Mouse (Mus musculus) left cerebral cortex, postnatal 25 days (tissue): ENCODE measurements around the gene Gtf2h4. TPM values are rescaled to one million over a fixed set of nuclear protein-coding genes. Genes with fewer than 3 reads are reported as not detected.

ENCODE experiments used
- DNase-seq, 2 experiments: peaks; one replicate each; pipeline ENCODE4 v3.0.0; 2022; ENCODE audit warnings: low spot score in 2 of 2, mixed read lengths in 1 of 2
- intact Hi-C: fragments of 180-260 bp; cut with DNase I; formaldehyde crosslinking; loops from one replicate; pipeline ENCODE4 v1.15.1; 2025
- total RNA-seq, 2 experiments: library from RNA; stranded (reverse); gene quantifications; 2 replicates each; pipeline ENCODE4 v1.2.3; 2021

Gene Gtf2h4
- 10 to 100 TPM; 27.7 to 28.9 TPM for total RNA-seq

DNA sequence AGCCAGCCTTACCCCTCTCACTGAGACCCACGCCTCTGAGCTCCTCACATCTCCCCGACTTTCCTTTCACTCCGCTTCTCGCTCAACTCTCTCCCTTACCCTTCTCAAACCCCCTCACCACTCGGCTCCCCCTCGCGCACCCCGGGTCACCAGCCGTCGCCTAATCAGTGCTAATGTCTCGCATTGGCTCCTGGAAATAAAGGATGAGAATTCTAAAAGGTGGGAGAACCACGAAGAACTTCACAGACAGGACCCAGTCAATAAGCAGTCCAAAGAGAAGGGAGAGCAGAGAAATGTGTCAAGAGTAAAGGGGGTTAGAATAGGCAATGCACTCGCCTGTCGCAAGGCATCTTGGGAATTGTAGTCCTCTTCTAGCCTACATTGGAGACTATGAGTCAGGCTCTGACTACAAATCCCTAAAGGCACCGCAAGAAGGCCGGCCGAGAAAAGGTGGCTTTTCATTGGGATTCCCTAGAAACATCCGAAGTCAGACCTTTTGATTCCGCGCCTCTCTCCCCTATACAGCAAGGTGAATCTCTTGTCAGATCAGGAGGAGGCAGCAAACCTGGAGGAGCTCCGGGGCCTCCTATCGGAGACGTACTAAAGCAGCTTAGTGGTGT lies at the start of gene Gtf2h4:
Gene Gtf2h4, minus strand, starts transcription at position 324 of the 620 bp plus-strand sequence.
- peak; percentile 92 to 98 for DNase-seq
- intact Hi-C loops, result no loop called here

DNA sequence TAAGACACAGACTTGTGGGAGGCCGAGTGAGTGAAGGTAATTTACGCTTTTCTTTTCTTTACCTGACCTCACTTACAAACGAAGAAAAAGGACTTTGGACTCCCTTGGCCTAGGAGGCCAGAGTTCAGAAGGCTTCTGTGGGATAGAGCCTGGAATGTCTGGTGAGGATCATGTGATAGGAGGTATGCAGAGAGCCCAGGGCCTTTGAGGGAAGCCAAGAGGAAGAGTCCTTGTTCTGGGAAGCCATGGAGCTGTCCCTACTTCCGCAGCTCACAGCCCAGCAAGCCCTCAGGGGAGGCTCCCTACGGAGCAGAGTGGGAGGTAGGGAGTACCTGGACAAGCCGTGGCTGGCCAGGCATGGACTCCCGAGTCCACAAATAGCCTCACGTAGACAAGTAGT lies 48.1 kb upstream of the Gtf2h4 start:
- intact Hi-C loops, result no loop called here
- DNase-seq, result no peak

DNA sequence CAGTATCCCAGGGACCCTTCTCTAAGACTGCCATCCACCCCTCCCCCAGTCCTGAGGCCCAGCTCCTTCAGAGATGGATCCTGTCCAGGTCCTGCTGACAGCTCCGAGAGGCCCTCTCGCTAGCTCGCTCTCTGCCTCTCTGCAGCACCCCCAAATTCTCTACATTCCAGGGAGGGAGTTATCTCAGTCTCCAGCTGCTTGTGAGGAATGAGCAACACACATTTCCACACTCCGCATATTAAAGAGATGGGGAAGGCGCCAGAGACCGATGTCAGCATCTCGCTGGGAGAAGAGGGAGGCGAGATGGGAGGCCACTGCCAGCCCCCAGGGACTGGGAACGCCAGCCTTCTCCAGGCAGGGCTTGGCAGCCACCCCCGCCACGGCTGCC lies 46.8 kb upstream of the Gtf2h4 start:
- intact Hi-C loops, result no loop called here
- DNase-seq, result peak in 1 of 2 experiments; percentile 83

DNA sequence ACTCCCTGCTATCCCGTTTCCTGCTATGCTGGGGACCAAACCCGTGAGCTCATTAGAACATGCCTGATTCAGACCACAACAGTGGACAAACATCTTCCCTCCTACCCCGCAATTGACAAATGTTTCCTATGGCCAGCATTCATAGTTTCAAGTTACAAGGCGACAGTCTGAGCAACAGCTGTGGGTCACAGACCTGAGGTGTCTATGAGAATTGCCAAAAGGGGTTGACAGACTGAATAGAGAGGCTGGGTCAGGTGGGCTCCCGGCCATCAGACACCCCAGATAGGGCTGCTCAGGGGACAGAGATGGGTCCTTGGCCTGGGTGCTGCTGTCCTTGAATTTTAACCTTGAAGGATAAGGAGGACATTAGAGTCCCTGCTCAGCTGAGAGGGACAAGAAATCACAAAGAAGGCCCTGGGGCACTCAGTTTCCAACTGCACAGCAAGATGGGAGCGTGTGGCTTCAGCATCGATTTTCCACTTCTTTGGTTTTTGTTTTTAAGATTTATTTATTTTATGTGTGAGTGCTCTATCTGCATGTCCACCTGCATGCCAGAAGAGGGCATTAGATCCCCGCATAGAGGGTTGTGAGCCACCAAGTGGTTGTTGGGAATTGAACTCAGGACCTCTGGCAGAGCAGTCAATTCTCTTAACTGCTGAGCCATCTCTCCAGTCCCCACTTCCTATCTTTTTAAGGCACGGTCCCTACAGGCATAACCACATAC lies 46.2 kb upstream of the Gtf2h4 start:
- intact Hi-C loops, result no loop called here
- no peak for DNase-seq

DNA sequence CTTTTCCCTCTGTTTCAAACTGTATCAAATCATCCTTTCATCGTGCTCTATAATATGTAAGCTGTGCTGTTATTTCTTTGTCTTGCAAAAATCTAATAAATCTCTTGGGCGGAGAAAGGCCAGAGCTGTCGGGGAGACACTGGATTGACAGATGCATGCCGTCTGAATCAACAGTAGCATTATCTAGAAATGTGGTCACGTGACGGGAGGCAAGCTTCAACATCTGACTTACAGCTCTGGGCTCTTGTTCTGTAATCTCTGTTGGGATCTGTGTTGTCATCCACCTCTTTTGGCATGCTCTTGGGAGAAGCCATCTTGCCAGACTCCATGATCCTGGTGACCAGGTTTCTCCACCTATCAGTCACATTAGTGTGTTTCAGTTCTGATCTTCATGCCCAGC lies 43.5 kb upstream of the Gtf2h4 start:
- DNase-seq, result no peak
- intact Hi-C loops, result no loop called here

DNA sequence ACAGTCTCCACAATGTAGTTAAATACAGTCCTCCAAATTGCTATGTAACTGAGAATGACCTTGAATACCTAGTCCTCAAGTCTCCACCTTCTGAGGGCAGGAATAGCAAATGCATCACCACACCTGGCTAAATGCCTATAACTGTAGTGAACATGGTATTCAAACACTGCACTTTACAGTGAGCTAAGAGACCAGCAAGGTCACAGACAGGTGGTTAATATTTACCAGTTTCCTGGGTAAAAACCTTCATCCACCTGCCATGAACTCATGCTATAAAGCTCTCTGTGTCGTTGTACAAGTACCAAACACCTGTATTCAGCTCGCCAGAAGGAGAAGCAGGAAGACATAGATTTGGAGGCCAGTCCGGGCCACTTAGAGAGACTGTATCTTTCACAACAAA lies 42.6 kb upstream of the Gtf2h4 start:
- no peak for DNase-seq
- intact Hi-C loops, result no loop called here

DNA sequence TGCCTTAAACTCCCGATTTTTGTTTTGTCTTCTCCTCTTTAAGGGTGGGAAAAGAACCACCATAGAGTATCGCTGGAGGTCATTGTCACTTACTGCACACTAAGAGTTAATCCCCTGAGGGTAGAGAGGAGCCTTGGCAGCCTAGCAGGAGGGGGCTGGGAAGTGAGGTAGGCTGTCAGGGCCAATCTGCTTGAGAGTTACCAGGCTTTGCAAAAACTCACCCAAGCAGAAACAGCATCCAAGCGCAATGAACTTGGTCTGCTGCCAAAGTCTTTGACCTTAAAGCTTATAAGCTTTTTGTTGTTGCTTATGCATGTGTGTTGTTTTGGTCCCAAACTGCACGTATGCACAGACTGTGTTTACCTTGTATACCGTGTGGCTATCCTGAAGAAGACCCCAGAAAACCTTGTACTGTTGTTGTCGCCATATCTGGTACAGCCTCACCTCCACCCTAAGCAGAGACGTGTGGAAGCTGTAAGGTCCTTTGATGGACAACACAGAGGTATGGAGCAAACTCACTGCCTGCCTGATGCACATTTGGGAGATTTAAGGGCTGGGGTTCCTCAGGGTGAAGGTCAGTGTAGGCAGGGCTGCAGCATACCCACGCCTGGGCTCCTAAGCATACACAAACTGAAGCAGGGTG lies 37.3 kb upstream of the Gtf2h4 start:
- DNase-seq, result no peak
- intact Hi-C loops, result no loop called here

DNA sequence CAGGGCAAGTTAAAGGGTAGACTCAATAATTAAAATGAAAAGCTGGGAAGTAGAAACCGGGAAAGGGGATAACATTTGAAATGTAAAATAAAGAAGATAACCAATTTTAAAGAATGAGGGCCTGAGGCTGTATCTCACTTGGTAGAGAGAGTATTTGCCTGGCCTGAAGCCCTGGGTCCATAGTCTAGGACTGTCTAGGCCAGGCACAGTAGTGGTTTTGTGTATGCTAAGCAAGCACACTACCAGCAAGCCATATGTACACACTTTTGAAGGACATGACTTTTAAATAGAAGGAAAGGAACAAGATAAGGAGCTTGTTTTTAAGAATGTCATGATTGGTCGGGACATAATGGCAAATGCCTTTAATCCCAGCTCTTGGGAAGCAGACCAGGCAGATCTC lies 35.1 kb upstream of the Gtf2h4 start:
- DNase-seq, result no peak
- intact Hi-C loops, result no loop called here

DNA sequence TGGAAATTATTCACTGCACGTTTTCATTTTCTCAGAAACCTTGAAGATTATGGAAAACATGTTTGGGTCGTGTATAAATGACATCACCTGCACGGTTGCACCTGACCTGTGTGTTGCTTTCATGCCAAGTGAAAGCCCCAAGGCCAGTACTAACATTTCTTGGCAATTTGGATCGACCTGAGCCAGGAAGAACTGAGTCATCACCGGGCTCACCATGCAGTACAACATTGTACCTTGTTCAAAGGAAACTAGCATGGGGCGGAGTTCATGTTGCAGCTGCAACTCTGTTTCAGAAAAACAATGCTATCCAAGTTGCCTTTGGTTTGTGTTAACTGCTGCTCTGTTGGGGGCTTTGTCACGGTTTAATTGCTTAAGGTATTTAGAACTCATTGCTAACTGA lies 34.4 kb upstream of the Gtf2h4 start:
- no peak for DNase-seq
- intact Hi-C loops, result no loop called here

DNA sequence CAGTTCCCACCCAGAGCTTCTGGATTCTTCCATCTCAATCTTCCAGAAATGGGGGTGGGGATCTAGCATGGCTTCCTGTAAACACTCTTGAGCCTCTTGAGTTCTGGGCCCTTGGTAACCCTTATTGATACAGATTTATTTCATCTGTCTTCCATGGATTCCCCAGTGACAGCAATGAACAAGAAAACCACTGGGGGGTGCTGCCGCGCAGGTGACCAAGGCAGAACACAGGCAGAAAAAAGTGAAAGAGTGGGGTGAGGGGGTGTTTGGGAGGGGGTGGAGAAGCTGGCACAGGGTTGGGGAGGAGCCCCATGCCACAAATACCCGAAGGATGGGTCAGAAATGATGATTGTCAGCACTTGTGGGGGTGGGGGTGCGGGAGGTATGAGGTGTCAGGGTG lies 32.3 kb upstream of the Gtf2h4 start:
- intact Hi-C loops, result no loop called here
- no peak for DNase-seq

DNA sequence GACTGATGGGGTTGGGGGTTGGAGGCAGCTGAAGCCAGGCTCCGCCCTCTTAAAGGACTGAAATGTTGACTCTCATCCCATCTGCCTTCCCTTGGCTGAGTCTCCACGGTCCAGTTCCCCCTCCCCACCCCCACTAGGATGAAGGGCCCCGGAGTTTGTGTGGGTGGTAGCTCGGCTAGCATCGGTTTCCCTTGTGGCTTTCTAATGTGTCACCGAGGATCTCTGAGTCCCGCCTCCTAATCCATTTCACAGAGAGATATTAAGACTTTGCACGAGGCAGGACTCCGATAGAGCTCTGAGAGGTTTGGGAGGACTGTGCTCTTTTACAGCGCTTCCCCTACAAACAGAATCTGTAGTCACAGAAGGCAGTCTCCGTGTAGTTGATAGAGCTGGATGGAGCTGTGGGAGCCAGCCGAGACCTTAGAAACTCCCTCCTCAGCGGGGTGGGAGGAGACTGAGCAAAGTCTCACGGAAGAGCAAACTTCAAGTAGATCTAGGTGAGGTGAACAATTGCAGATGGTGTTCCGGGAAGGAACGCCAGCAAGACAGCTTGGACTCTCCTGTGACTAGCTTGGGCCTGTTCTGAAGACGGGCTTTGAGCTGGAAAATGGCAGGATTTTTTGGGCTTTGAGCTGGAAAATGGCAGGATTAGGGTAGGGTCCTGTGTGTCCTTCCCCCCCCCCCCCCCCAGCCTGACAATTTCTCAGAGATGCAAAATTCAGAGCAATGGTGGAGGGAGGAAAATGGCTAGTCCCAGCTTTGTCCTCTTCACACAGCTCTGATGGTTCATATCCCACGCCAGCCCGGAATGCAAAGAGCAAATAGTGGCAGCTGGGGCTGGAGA lies 31.3 kb upstream of the Gtf2h4 start, which contains the start of gene Ddr1:
Gene Ddr1, minus strand, starts transcription at position 1 of the 844 bp plus-strand sequence.
- intact Hi-C loops, result no loop called here
- peak in 1 of 2 experiments; percentile 70 for DNase-seq

DNA sequence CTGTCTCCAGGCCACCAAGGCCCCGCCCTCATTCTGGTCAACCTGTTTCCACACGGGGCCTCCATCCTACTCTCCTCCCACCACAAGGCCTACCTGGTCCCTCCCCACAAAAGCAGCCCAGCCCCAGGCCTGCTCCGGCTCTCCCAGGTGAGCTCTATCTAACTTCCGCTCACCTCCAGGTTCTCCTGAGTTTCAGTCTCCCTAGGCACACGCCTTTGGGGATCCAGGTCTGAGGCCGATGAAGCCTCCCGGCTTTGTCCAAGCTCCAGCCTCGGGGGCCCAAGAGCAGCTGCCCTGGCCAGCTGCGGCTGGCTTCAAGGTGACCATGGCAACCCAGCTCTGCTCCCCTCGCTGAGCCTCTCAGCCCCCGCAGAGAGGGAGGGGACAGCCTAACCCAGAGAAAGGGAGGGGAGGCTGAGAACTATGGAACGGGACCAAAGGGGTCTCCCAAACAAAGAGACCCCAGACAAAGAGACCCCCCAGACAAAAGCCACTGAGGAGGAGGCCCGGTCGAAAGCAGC lies 30.3 kb upstream of the Gtf2h4 start:
- DNase-seq, result no peak
- intact Hi-C loops, result no loop called here

DNA sequence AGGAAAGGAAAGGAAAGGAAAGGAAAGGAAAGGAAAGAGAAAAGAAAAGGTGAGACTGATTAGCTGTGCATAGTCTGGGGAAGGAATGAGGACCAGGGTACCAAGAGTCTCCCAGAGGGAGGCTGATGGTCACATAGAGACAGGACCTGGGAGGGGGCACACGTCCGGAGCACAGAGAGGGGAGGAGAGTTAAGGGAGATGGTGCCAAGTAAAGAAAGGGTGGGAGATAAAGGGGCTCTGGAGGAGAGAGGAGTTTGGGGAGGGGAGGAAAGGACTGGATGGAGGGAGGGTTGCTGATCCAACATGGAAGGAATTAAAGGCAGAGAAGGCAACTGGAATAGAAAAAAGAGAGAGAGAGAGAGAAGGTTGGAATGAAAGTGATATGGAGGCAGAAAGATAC lies 29.5 kb upstream of the Gtf2h4 start:
- no peak for DNase-seq

DNA sequence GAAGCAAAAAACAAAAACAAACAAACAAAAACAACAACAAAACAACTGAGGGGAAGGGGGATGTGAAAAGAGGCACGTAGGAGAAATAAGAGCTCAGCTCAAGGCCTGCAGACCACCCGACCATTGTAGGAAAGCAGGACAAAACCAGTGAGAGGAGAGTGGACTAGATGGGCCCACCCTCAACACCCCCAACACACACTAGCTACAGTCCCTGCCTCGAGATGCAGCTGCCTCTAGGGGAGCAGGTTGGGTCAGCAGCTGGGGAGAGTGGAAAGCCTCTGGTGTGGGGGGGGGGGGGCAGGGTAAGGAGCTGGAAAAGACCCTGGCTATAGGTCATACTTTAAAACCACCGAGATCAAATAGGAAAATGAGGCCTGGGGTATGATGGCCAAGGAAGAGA lies 29.1 kb upstream of the Gtf2h4 start:
- intact Hi-C loops, result no loop called here
- no peak for DNase-seq

More for the DNA sequence above, 29.5 kb upstream of the Gtf2h4 start:
- intact Hi-C loops, result no loop called here

DNA sequence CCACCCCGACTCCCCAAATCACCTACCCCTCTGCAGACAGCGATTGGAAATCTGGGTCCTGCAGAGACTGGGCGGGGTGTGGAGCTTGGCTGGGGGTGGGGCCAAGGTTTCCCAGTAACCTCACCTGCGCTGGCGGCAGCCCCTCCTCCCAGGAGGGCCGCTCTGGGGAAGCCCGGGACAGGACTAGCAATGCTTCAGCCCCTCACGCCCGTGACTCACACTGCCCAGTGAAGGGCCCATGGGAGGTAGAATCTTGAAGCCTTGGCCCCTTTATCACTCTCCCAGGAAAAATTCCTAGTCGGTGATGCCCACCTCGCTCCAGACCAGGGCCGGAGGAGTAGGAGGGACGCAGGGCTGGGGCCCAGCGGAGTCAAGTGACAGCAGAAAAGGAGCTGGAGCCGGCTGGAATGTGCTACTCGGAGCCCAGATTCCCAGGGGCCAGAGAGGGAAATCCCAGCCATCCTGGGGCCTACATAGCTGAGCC lies 28.5 kb upstream of the Gtf2h4 start:
- intact Hi-C loops, result no loop called here
- no peak for DNase-seq

DNA sequence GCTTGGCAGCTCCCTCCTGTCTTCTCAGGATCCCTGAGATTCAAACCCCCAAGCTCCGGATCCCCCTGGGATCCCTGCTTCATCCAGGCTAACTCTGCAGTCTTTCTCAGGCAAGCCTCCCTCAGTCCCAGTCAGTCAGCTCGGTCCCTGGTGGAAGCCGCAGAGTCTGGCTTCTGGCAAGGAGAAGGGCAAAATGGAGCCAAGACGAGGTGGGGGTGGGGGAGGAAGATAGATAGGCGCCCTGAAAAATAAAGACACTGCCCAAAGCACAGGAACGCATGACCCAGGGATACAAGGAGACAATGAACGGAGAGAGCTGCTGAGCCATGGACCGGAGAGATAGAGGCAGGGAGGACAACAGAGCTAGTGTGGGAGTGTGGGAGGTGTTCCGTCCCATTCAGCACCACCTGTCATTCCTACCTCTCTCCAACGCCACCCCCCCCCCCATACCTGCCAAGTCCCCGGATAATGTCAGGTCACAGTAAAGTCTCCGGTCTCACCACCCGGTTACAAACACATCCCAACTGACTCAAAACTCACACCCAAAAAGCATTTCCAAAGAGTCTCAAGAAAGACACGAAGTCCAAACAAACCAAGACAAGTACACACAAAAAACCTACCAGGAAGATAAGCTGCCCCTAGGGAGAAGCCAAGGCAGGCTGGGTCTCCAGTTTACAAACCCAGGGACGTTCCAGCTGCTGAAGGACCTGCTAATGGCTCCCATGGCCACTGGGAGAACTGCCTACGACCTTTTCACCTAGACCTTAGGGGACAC lies 27.9 kb upstream of the Gtf2h4 start:
- intact Hi-C loops, result no loop called here
- DNase-seq, result no peak

DNA sequence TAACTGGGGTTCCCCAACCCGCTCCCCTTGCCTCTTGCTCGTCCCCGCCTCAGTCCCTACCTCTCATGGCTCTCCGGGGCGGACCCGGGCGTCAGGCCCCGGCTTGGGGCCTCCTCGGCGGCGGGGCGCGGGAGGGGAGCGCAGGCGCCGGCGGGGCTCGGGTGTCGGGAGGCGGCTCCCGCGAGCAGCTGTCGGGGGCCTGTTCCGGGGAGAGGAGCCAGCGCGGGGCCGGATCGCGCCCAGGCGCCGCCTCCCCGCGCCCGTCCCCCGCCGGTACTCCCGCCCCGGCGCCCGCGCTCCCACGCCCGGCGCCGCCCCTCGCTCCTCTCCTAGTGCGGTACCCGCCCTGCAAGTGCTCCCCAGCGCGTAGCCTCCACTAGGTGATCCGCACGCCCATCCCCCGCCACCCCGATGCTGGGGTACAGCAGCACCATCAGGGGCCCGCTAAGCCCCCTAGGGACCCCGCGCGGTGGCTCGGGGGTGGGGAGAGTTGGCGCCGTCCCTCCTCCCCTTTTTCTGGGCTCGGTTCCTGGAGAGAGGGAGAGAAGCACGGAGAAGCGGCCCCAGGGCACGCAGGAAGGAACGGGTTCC lies 26.9 kb upstream of the Gtf2h4 start:
- intact Hi-C loops, result no loop called here
- peak; percentile 78 to 82 for DNase-seq

DNA sequence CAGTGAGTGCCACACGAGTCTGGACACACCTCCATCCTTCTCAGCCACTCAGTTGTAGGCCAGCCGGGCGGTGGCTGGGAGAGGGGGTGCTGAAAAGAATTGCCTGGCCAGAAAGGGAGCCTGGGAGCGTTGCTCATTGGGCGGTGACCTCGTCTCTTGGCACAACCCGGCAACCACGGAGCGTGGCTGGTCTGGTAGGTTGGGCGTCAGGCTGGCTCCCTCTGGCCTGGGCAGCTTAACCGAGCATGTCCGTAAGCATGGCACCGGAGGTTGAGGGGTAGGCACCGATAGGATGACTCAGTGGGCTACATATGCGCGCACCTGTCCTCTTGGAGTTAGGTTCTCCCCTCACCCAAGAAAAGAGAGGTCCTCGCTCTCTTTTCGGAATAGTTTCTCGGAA lies 26.4 kb upstream of the Gtf2h4 start:
- DNase-seq, result peak; percentile 56 to 68
- intact Hi-C loops, result no loop called here

DNA sequence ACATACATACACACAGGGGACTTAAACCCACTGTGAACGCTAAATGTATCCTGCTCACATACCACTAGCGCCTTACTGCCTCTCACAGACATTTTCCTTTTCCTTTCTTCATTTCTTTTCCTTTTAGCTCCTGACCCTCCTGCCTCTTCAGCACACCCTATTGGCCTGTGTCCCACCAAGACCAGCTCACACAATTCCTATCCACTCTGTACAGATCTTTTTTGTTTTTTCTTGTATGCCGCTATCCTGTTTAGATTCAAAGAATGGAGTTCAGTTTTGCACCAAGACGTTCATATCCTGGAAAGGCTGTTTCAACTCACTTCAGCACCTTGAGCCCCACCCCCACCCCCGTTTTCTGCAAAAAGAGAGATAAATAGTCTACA lies 25.0 kb upstream of the Gtf2h4 start:
- intact Hi-C loops, result no loop called here
- no peak for DNase-seq
